Mouse (Mus musculus) urinary bladder, adult 2 months (tissue): ENCODE results near the gene Slc22a7. TPM values are rescaled to one million over a fixed set of nuclear protein-coding genes. Genes with fewer than 3 reads are reported as not detected.

Source experiments
- DNase-seq: peaks from one replicate; pipeline ENCODE4 v3.0.0; 2022; ENCODE audit warnings: low spot score
- polyA plus RNA-seq: library from polyadenylated mRNA; depleted of rRNA; stranded (reverse); fragments of >200 nt; gene quantifications from 2 replicates; pipeline ENCODE4 v1.2.3, GENCODE M21; 2012; rRNA removed

The Slc22a7 gene
- polyA plus RNA-seq, 1 experiment: not detected

- peak; percentile 20 for DNase-seq
These were observed 1.4 kb downstream of the Slc22a7 start for GRCm38 (mm10) chr17:46436672-46437366.

GRCm38 (mm10) chr17:46433627-46434026 lies 4.6 kb downstream of the Slc22a7 start:
- peak; percentile 23 for DNase-seq

- no peak for DNase-seq
These were observed 9.4 kb downstream of the Slc22a7 start, which contains the start of gene Crip3 for GRCm38 (mm10) chr17:46428761-46429414. Gene Crip3 (plus strand): TSS chr17:46428926.

GRCm38 (mm10) chr17:46426496-46426895 lies 11.8 kb downstream of the Slc22a7 start:
- no peak for DNase-seq

GRCm38 (mm10) chr17:46419717-46420116 lies 18.5 kb downstream of the Slc22a7 start:
- no peak for DNase-seq

GRCm38 (mm10) chr17:46418628-46419027 lies 19.6 kb downstream of the Slc22a7 start:
- no peak for DNase-seq

GRCm38 (mm10) chr17:46408478-46408877 lies 29.8 kb downstream of the Slc22a7 start:
- no peak for DNase-seq

GRCm38 (mm10) chr17:46394631-46395030 lies 43.6 kb downstream of the Slc22a7 start:
- no peak for DNase-seq

- DNase-seq: no peak
These were observed 45.2 kb downstream of the Slc22a7 start for GRCm38 (mm10) chr17:46393012-46393411.

- no peak for DNase-seq
These were observed 50.1 kb downstream of the Slc22a7 start for GRCm38 (mm10) chr17:46388200-46388599.

GRCm38 (mm10) chr17:46384061-46384801 lies 54.0 kb downstream of the Slc22a7 start:
- peak; percentile 41 for DNase-seq

GRCm38 (mm10) chr17:46383294-46384060 lies 54.8 kb downstream of the Slc22a7 start, which contains the start of gene Zfp318:
Gene Zfp318 (plus strand): TSS chr17:46383731.
- DNase-seq: peak; percentile 92

Other genes starting within 250 kb of the Slc22a7 start
- 5.7 and 6.1 TPM in 2 replicates for gene Polh, start 235.8 kb downstream of the Slc22a7 start, polyA plus RNA-seq
- gene Xpo5, start 235.7 kb downstream of the Slc22a7 start, polyA plus RNA-seq: 23.2 and 24.0 TPM in 2 replicates
- gene Polr1c, start 190.4 kb downstream of the Slc22a7 start, polyA plus RNA-seq: 60.7 and 75.2 TPM in 2 replicates
- gene Yipf3, start 190.4 kb downstream of the Slc22a7 start, polyA plus RNA-seq: 93.6 and 98.7 TPM in 2 replicates
- 1.6 and 1.9 TPM in 2 replicates for gene Lrrc73, start 184.9 kb downstream of the Slc22a7 start, polyA plus RNA-seq
- 37.6 and 41.0 TPM in 2 replicates for gene Tjap1, start 155.4 kb downstream of the Slc22a7 start, polyA plus RNA-seq
- 19.8 and 27.6 TPM in 2 replicates for gene Dlk2, start 141.0 kb downstream of the Slc22a7 start, polyA plus RNA-seq
- 16.3 and 19.3 TPM in 2 replicates for gene Abcc10, start 110.1 kb downstream of the Slc22a7 start, polyA plus RNA-seq
- gene Zfp318, start 54.7 kb downstream of the Slc22a7 start, polyA plus RNA-seq: 10.1 and 11.7 TPM in 2 replicates
- gene Crip3, start 9.5 kb downstream of the Slc22a7 start, polyA plus RNA-seq: 0.76 and 1.6 TPM in 2 replicates
- 0.06 and 0.07 TPM in 2 replicates for gene Ttbk1, start 49.2 kb upstream of the Slc22a7 start, polyA plus RNA-seq
- 6.1 and 7.0 TPM in 2 replicates for gene Dnph1, start 58.3 kb upstream of the Slc22a7 start, polyA plus RNA-seq
- 22.9 and 29.3 TPM in 2 replicates for gene Cul9, start 107.9 kb upstream of the Slc22a7 start, polyA plus RNA-seq
- gene Srf, start 117.7 kb upstream of the Slc22a7 start, polyA plus RNA-seq: 122 and 145 TPM in 2 replicates
- 14.9 and 21.1 TPM in 2 replicates for gene Ptk7, start 191.0 kb upstream of the Slc22a7 start, polyA plus RNA-seq
- 16.5 and 21.6 TPM in 2 replicates for gene Klc4, start 207.6 kb upstream of the Slc22a7 start, polyA plus RNA-seq
- gene Mrpl2, start 207.8 kb upstream of the Slc22a7 start, polyA plus RNA-seq: 49.8 and 54.6 TPM in 2 replicates
- gene Cul7, start 211.9 kb upstream of the Slc22a7 start, polyA plus RNA-seq: 23.5 and 29.9 TPM in 2 replicates
- gene Rrp36, start 235.9 kb upstream of the Slc22a7 start, polyA plus RNA-seq: 37.1 and 44.6 TPM in 2 replicates
- 99.0 and 106 TPM in 2 replicates for gene Mea1, start 240.3 kb upstream of the Slc22a7 start, polyA plus RNA-seq
- 56.6 and 59.4 TPM in 2 replicates for gene Klhdc3, start 242.5 kb upstream of the Slc22a7 start, polyA plus RNA-seq